ENCODE assay signal across 7 mouse cellular contexts in genomic region chr9:47733780-47734451, GRCm38 (mm10).
DNase-seq lines count a peak whose midpoint lies in the region; ATAC-seq lines count a peak whose summit lies in the region.

No protein-coding gene starts in this region.

- DNase-seq in left cerebral cortex, adult 11 months (ENCODE audit: low spot score): peak; percentile 53
- DNase-seq in left cerebral cortex, postnatal 4 days: no peak
- DNase-seq in Muller cell, postnatal 12 days (ENCODE audit: inconsistent ontology term): peak; percentile 41
- peak; percentile 54 for DNase-seq in c-Kit-positive CD71-negative TER-119-negative erythroid progenitor cells, embryonic 14.5 days (ENCODE audit: low read depth)
- no peak for DNase-seq in embryo, embryonic 10.5 days (ENCODE audit: low spot score)
- DNase-seq in midbrain, embryonic 14.5 days: no peak

- no peak overlapping the region for H3K27ac ChIP-seq in midbrain, embryonic 14.5 days (replicated peaks; ENCODE audit: low read depth, low read length)

- no peak overlapping the region for H3K9ac ChIP-seq in midbrain, embryonic 14.5 days (replicated peaks; ENCODE audit: low read length)

- H3K4me2 ChIP-seq in midbrain, embryonic 14.5 days (ENCODE audit: low read length): no peak overlapping the region

- no peak overlapping the region for H3K4me3 ChIP-seq in midbrain, embryonic 14.5 days (replicated peaks; ENCODE audit: low read depth, low read length)

- H3K4me1 ChIP-seq in midbrain, embryonic 14.5 days (ENCODE audit: control insufficient read depth, insufficient read depth, low read length): peaks cover 21% of the 10 kb centered on the region

- H3K9me3 ChIP-seq in midbrain, embryonic 14.5 days (ENCODE audit: control insufficient read depth, low read length): no peaks in the 10 kb centered on the region

- 87% methylated on average over 13 of the region's 13 CpGs for WGBS in midbrain, embryonic 14.5 days

- intact Hi-C loops in left cerebral cortex, postnatal 4 days (cut with DNase I): no loop called here

- no peaks in the 10 kb centered on the region for H3K27me3 ChIP-seq in midbrain, embryonic 14.5 days (ENCODE audit: control insufficient read depth, insufficient read depth, low read length)

- H3K36me3 ChIP-seq in midbrain, embryonic 14.5 days (ENCODE audit: control insufficient read depth, insufficient read depth, low read length): no peaks in the 10 kb centered on the region

- ATAC-seq in megakaryocyte progenitor cell, adult 5-6 weeks (replicated peaks; ENCODE audit: poor library complexity): peak; percentile 92
- no peak for ATAC-seq in midbrain, embryonic 14.5 days (ENCODE audit: low FRiP score, low TSS enrichment)

Comparison
In these comparisons a context has a peak if more than half of its experiments do, and no peak if none do; other contexts are left out.
1. DNase-seq: peak in left cerebral cortex, adult 11 months (single experiment), Muller cell, postnatal 12 days (single experiment) and c-Kit-positive CD71-negative TER-119-negative erythroid progenitor cells, embryonic 14.5 days (single experiment); none in left cerebral cortex, postnatal 4 days (single experiment), embryo, embryonic 10.5 days (single experiment) and midbrain, embryonic 14.5 days (single experiment).